Mouse (Mus musculus) lung, embryonic 16.5 days (tissue): ENCODE measurements at regions not wholly inside any gene's neighbourhood (a gene's known extent, or its start where the extent isn't known, plus 50 kb on each side); places are given as distances from the start of the nearest gene placed in this dataset.

Experiments
- ATAC-seq: fragments of 200-750 bp; cut with Nextera tagmentation; 2 replicates; pipeline ENCODE4 v1.8.0; 2017; ENCODE audit warnings: low read depth, mild to moderate bottlenecking, moderate library complexity
- H3K27ac ChIP-seq: fragments of 300-500 bp; sonication (generic); 2 replicates; pipeline ENCODE4 v1.5.1; 2014; ENCODE audit warnings: mild to moderate bottlenecking, control low read depth, low read length
- H3K27me3 ChIP-seq: fragments of 300-500 bp; sonication (generic); 2 replicates; pipeline ENCODE4 v1.6.1; 2014; ENCODE audit warnings: low read depth, low read length, mixed read lengths; ENCODE audit not compliant: control insufficient read depth, insufficient read depth
- H3K36me3 ChIP-seq: fragments of 300-500 bp; sonication (generic); 2 replicates; pipeline ENCODE4 v1.6.1; 2014; ENCODE audit warnings: low read length; ENCODE audit not compliant: control insufficient read depth, insufficient read depth
- H3K4me1 ChIP-seq: fragments of 300-500 bp; sonication (generic); replicated peaks from 2 replicates; pipeline ENCODE4 v1.6.1; 2014; ENCODE audit warnings: low read length, mixed read lengths; ENCODE audit not compliant: control insufficient read depth, insufficient read depth
- H3K4me2 ChIP-seq: fragments of 300-500 bp; sonication (generic); 2 replicates; pipeline ENCODE4 v1.6.1; 2014; ENCODE audit warnings: low read depth, low read length, control low read depth
- H3K4me3 ChIP-seq: fragments of 300-500 bp; sonication (generic); 2 replicates; pipeline ENCODE4 v1.5.1; 2014; ENCODE audit warnings: mild to moderate bottlenecking, low read length, control low read depth
- H3K9ac ChIP-seq: fragments of 300-500 bp; sonication (generic); 2 replicates; pipeline ENCODE4 v1.6.1; 2014; ENCODE audit warnings: low read length, control low read depth
- H3K9me3 ChIP-seq: fragments of 300-500 bp; sonication (generic); 2 replicates; pipeline ENCODE4 v1.6.1; 2016; ENCODE audit warnings: low read length; ENCODE audit not compliant: control insufficient read depth
- WGBS: fragments of 180-500 bp; shearing (Covaris S2); extraction: QIAGEN DNeasy Blood & Tissue Kit; methylation state at CpG from one replicate; pipeline ENCODE4 v1.1.7; 2014; 5-methylcytosine and 5-hydroxymethylcytosine counted together

- Histone ChIP-seq H3K4me1 (no peaks in the 10 kb centered on the region), H3K27ac (no peak overlapping the region), H3K36me3 (no peaks in the 10 kb centered on the region), H3K9ac (no peak overlapping the region), H3K4me2 (no peak overlapping the region), H3K4me3 (no peak overlapping the region), H3K27me3 (no peaks in the 10 kb centered on the region), H3K9me3 (no peaks in the 10 kb centered on the region)
- 77% methylated on average over 3 of the region's 3 CpGs for WGBS
- no peak for ATAC-seq
Measured at GRCm38 (mm10) chr3:39269388-39269787, 382.6 kb downstream of the Fat4 start.

GRCm38 (mm10) chr3:39272616-39273015 is 385.9 kb downstream of the Fat4 start:
- H3K27me3 ChIP-seq: no peaks in the 10 kb centered on the region
- 81% methylated on average over 1 of the region's 1 CpGs for WGBS
- no peaks in the 10 kb centered on the region for H3K9me3 ChIP-seq
- H3K4me3 ChIP-seq: no peak overlapping the region
- H3K27ac ChIP-seq: no peak overlapping the region
- no peaks in the 10 kb centered on the region for H3K4me1 ChIP-seq
- ATAC-seq: no peak
- H3K9ac ChIP-seq: no peak overlapping the region
- H3K4me2 ChIP-seq: no peak overlapping the region
- H3K36me3 ChIP-seq: no peaks in the 10 kb centered on the region

GRCm38 (mm10) chr3:39276897-39277296 is 390.2 kb downstream of the Fat4 start:
- no peak overlapping the region for H3K4me2 ChIP-seq
- H3K4me1 ChIP-seq: no peaks in the 10 kb centered on the region
- H3K9me3 ChIP-seq: no peaks in the 10 kb centered on the region
- no peak overlapping the region for H3K9ac ChIP-seq
- 81% methylated on average over 4 of the region's 4 CpGs for WGBS
- H3K36me3 ChIP-seq: no peaks in the 10 kb centered on the region
- no peak overlapping the region for H3K4me3 ChIP-seq
- no peak for ATAC-seq
- H3K27ac ChIP-seq: no peak overlapping the region
- no peaks in the 10 kb centered on the region for H3K27me3 ChIP-seq

GRCm38 (mm10) chr3:39277310-39277709 is 390.6 kb downstream of the Fat4 start:
- WGBS: 81% methylated on average over 6 of the region's 6 CpGs
- Histone ChIP-seq H3K27ac (no peak overlapping the region), H3K36me3 (no peaks in the 10 kb centered on the region), H3K4me1 (no peaks in the 10 kb centered on the region), H3K9ac (no peak overlapping the region), H3K4me3 (no peak overlapping the region), H3K9me3 (no peaks in the 10 kb centered on the region), H3K27me3 (no peaks in the 10 kb centered on the region), H3K4me2 (no peak overlapping the region)
- ATAC-seq: no peak

GRCm38 (mm10) chr3:39295255-39295654 is 408.5 kb downstream of the Fat4 start:
- Histone ChIP-seq H3K4me1 (no peaks in the 10 kb centered on the region; the same call in 1 of the 2 replicates), H3K4me3 (no peak overlapping the region), H3K4me2 (no peak overlapping the region), H3K36me3 (no peaks in the 10 kb centered on the region), H3K9me3 (no peaks in the 10 kb centered on the region), H3K27ac (no peak overlapping the region), H3K9ac (no peak overlapping the region), H3K27me3 (no peaks in the 10 kb centered on the region)
- no peak for ATAC-seq
- 58% methylated on average over 3 of the region's 3 CpGs for WGBS

- WGBS: 75% methylated on average over 4 of the region's 4 CpGs
- H3K4me2 ChIP-seq: no peak overlapping the region
- H3K4me3 ChIP-seq: no peak overlapping the region
- no peak overlapping the region for H3K9ac ChIP-seq
- no peak overlapping the region for H3K27ac ChIP-seq
- H3K27me3 ChIP-seq: no peaks in the 10 kb centered on the region
- H3K4me1 ChIP-seq: no peaks in the 10 kb centered on the region; the same call in 1 of the 2 replicates
- ATAC-seq: no peak
- no peaks in the 10 kb centered on the region for H3K9me3 ChIP-seq
- H3K36me3 ChIP-seq: no peaks in the 10 kb centered on the region
Measured at GRCm38 (mm10) chr3:39296257-39296656, 409.5 kb downstream of the Fat4 start.

GRCm38 (mm10) chr3:39309487-39309886 is 422.7 kb downstream of the Fat4 start:
- H3K27ac ChIP-seq: no peak overlapping the region
- no peak overlapping the region for H3K4me2 ChIP-seq
- H3K27me3 ChIP-seq: no peaks in the 10 kb centered on the region
- ATAC-seq: no peak
- no peaks in the 10 kb centered on the region for H3K4me1 ChIP-seq
- no peaks in the 10 kb centered on the region for H3K9me3 ChIP-seq
- H3K9ac ChIP-seq: no peak overlapping the region
- H3K36me3 ChIP-seq: no peaks in the 10 kb centered on the region
- H3K4me3 ChIP-seq: no peak overlapping the region
- 67% methylated on average over 1 of the region's 1 CpGs for WGBS

GRCm38 (mm10) chr3:39313563-39313962 is 426.8 kb downstream of the Fat4 start:
- Histone ChIP-seq H3K4me3 (no peak overlapping the region), H3K9me3 (no peaks in the 10 kb centered on the region), H3K4me1 (no peaks in the 10 kb centered on the region), H3K36me3 (no peaks in the 10 kb centered on the region), H3K4me2 (no peak overlapping the region), H3K27me3 (no peaks in the 10 kb centered on the region), H3K9ac (no peak overlapping the region), H3K27ac (no peak overlapping the region)
- 79% methylated on average over 4 of the region's 4 CpGs for WGBS
- ATAC-seq: no peak

- H3K36me3 ChIP-seq: no peaks in the 10 kb centered on the region
- H3K27me3 ChIP-seq: no peaks in the 10 kb centered on the region
- no peaks in the 10 kb centered on the region for H3K9me3 ChIP-seq
- no peak overlapping the region for H3K4me3 ChIP-seq
- H3K4me1 ChIP-seq: no peaks in the 10 kb centered on the region
- no peak for ATAC-seq
- 64% methylated on average over 7 of the region's 7 CpGs for WGBS
- H3K4me2 ChIP-seq: no peak overlapping the region
- no peak overlapping the region for H3K27ac ChIP-seq
- no peak overlapping the region for H3K9ac ChIP-seq
Measured at GRCm38 (mm10) chr3:39320851-39321250, 434.1 kb downstream of the Fat4 start.

GRCm38 (mm10) chr3:39322225-39322624 is 435.5 kb downstream of the Fat4 start:
- ATAC-seq: no peak
- 40% methylated on average over 5 of the region's 5 CpGs for WGBS
- no peaks in the 10 kb centered on the region for H3K4me1 ChIP-seq
- no peaks in the 10 kb centered on the region for H3K36me3 ChIP-seq
- no peaks in the 10 kb centered on the region for H3K9me3 ChIP-seq
- no peak overlapping the region for H3K4me2 ChIP-seq
- H3K4me3 ChIP-seq: no peak overlapping the region
- no peak overlapping the region for H3K27ac ChIP-seq
- no peaks in the 10 kb centered on the region for H3K27me3 ChIP-seq
- no peak overlapping the region for H3K9ac ChIP-seq
